16 mouse cellular contexts compared by ENCODE assay signal in genomic region chr11:89947806-89948205, GRCm38 (mm10). TPM values are rescaled to one million over a fixed set of nuclear protein-coding genes. Genes with fewer than 3 reads are reported as not detected.
DNase-seq lines count a peak whose midpoint lies in the region.
"Had no signal": no experiment of that assay in that cellular context is flagged by ENCODE, and none has a peak within 500 bp of the region (broad histone marks: within the 10 kb centered on the region; RNA-seq: fewer than 3 reads in every experiment).

No protein-coding gene starts in this region.

- DNase-seq in gastrocnemius, adult 18-20 months (ENCODE audit: low spot score) = peak; percentile 45
- DNase-seq in gastrocnemius, postnatal 4 days (ENCODE audit: low spot score in 2 of 2) = no peak
- peak; percentile 4 for DNase-seq in lung, postnatal 25 days (ENCODE audit: low spot score)
- no peak for DNase-seq in lung, postnatal 4 days
- peak; percentile 70 for DNase-seq in NIH3T3 (ENCODE audit: low read depth)
- peak; percentile 53 for DNase-seq in skeletal muscle tissue, adult 2 months (ENCODE audit: low read depth, low spot score)
- no peak for DNase-seq in cerebellum, adult 11 months
- DNase-seq: cerebellum, adult 8-10 months; cerebellum, postnatal 25 days; heart, postnatal 4 days; kidney, adult 11 months; kidney, postnatal 14 days; liver, postnatal 0 days; right cerebral cortex, adult 18-20 months; thymus, adult 18-20 months; thymus, postnatal 36 days had no signal

RNA-seq across cellular contexts. Expression of gene Pctp, which starts 54.9 kb away (rescaled TPM):
- 1 to 10 TPM; 3.4 to 3.8 TPM for total RNA-seq in gastrocnemius, adult 18-20 months (2021)
- 1 to 10 TPM; 2.6 to 3.1 TPM for total RNA-seq in gastrocnemius, postnatal 4 days (2021)

Comparison
In these comparisons a context has a peak if more than half of its experiments do, and no peak if none do; other contexts are left out.
1. DNase-seq: peak in gastrocnemius, adult 18-20 months (single experiment), lung, postnatal 25 days (single experiment), NIH3T3 (single experiment) and skeletal muscle tissue, adult 2 months (single experiment); none in gastrocnemius, postnatal 4 days (0 of 2), lung, postnatal 4 days (0 of 2) and cerebellum, adult 11 months (single experiment).